Mouse (Mus musculus) gastrocnemius, postnatal 25 days (tissue): Measurements from ENCODE around the gene Abcb4. TPM values are rescaled to one million over a fixed set of nuclear protein-coding genes. Genes with fewer than 3 reads are reported as not detected.
A peak's percentile ranks its signal among the peaks of the same experiment; 100 is the strongest.
"Not testable (repeated sequence)": the region's sequence is repeated elsewhere in the genome, so short reads cannot be mapped to it uniquely, and the experiment has no call there.

Experiments
- DNase-seq: peaks from one replicate; pipeline ENCODE4 v3.0.0; 2022
- total RNA-seq, 2 experiments: library from RNA; stranded (reverse); gene quantifications; 1 replicate in 1 of 2; 2 replicates in 1 of 2; pipeline ENCODE4 v1.2.3; 2021

The Abcb4 gene
- total RNA-seq, 2 experiments from 2014 or later, result 56.1 to 63.5 TPM

DNA sequence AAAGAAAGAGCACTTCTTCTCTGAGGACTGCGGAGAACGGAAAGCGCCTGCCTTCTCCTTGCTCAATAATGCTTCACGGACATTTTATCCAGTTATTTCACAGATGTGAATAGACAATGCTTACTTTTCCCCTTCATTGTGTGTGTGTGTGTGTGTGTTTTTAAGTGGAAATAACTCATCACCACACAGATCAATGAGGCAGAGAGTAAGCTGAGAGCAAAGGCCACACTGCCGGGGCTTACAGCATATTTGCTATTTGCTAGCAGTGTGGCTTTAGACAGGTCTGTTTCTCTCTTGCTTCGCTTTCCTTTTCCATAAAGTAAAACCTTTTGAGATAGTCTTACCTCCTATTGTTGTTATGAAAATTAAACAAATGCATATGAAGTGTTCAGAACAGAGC, 11.0 kb downstream of the Abcb4 start:
- no peak for DNase-seq

- no peak for DNase-seq
These were observed 18.2 kb downstream of the Abcb4 start for GRCm38 (mm10) chr5:8911567-8912198.

DNA sequence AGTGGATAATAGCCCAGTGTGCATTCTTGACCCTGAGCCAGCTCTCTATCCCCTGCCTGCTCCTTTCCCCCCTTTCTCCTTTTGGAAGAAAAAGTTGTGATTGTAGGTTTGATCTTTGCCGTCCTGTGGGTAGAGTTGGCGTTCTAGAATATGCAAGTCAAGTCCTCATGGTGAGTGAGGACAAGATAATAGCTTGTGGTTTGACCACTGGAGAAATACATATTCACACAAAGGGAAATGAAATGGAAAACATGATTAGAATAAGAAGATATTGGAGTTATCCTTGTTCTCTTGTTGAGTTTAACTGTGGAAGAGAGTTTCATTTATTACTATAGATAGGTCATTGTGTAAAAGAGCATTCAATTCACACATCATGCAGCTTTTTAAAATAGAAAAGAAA, 22.9 kb downstream of the Abcb4 start:
- DNase-seq, result no peak

DNA sequence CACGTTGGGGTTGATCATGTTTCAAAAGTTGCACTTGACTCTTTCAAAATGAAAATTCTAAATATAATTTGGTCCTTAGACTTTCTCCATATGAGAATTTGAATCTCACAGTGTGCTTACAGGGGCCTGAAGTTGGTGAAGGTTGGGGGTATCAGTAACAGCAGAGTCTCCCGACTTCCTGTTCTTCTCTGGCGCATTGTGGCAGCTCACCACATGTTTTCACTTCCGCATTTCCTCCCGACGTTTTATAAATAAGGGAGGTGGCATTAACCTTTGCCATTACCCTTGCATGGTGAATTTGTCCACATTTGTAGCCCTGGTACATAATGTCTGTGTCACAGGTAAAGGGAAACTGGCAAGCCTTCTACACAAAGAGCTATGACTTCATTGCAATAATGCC, 23.6 kb downstream of the Abcb4 start:
- DNase-seq, result no peak

DNA sequence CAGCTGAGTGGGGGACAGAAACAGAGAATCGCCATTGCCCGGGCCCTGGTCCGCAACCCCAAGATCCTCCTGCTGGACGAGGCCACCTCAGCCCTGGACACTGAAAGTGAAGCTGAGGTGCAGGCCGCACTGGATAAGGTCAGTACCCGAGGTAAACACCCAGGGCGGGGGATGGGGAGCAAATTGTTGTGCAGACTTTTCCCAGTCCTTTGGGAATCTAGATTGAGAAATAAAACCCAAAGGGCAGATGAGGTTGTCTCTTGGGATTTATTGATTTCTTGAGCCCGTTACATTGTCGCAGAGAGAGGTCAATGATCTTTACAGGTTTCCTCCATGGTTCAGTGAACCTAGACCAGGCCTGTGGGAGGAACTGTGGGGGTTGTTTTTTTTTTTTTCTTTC, 34.9 kb downstream of the Abcb4 start:
- no peak for DNase-seq

- DNase-seq, result no peak
These were observed 44.4 kb downstream of the Abcb4 start for GRCm38 (mm10) chr5:8937965-8938364.

DNA sequence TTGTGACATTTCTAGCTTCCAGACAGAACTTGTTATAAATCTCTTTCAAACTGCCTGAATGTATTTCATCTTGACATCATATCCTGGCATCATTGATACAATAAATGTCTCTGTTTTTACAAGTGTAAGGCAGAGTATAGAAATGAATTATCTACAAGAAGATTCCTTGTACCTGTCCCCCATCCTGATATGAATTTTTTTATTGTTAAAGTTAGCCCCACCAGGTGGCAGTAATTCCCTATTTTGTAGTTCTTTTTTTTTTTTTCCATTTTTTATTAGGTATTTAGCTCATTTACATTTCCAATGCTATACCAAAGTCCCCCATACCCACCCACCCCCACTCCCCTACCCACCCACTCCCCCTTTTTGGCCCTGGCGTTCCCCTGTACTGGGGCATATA, 47.7 kb downstream of the Abcb4 start:
- DNase-seq, result not testable (repeated sequence)

GRCm38 (mm10) chr5:8943836-8944235, 50.3 kb downstream of the Abcb4 start:
- DNase-seq, result peak; percentile 46

DNA sequence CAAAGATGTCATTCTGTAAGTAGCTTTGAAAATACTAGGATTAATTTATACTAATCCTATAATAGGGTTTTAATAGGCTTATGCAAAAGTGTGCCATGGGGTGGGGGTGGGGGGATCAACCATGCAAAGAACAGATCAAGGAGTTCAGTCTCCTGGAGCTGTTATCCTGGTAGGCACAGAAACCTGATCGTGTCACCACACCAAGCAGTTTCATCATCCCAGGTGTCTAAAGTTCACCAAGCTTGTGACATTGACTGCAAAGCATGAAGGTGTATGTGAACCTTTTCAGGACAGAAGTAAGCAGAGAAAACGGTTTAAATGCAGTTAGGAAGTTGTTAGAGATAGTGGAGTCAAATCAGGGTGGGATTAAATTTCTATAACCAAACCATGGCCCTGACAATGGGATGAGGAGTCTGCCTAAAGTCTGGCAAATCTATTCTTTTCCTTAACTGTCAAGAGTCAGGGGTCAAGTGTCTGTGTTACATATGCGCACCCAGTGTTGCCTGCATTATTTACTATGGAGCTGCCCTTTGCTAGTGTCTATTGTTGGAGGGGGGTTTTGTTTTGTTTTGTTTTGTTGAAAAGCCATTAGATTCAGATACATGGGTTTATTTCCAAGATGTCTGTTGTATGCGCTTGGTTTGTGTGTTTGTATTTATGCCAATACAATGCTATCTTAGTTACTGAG, 54.0 kb downstream of the Abcb4 start:
- DNase-seq, result no peak

DNA sequence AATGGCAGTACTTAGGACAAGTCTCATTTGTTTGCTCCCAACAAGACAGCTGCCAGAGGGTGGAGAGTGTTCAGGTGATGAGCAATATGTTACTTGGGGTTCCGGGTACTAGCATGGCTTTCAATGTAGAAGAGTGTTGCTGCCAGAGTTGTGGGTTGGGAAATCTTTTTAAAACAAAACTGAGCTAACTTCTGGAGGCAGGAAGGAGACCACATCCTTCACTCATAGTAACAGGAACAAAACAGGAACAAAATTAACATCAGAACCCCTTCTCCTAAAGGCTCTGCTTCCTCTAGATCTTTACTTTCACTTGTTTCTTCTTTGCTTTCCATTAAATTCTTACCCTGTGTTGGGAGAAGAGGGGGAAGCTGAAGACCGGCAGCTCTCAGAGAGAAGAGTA, 60.1 kb downstream of the Abcb4 start:
- no peak for DNase-seq

GRCm38 (mm10) chr5:8955544-8955943, 62.0 kb downstream of the Abcb4 start:
- no peak for DNase-seq

GRCm38 (mm10) chr5:8960534-8960933, 67.0 kb downstream of the Abcb4 start:
- no peak for DNase-seq

DNA sequence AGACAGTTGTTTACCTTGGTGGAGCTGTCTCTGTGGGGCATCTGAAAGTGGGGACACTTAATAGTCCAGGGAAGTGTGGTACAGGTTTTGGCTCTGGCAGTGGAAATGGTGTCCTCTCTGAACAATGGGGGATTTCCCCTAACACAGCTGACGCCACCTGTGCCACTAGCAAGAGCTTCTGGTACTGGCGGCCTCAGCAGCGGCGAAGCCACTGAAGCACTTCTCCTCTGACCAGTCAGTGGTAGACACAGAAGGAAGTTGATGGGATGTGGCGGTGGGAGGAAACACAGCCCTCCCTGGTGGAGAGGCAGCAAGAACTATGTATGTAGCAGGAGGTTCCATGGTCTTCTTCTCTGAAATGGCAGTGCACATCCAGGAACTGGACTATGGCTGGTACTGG, 71.0 kb downstream of the Abcb4 start:
- no peak for DNase-seq

GRCm38 (mm10) chr5:8970694-8971093, 77.2 kb downstream of the Abcb4 start:
- DNase-seq, result no peak

DNA sequence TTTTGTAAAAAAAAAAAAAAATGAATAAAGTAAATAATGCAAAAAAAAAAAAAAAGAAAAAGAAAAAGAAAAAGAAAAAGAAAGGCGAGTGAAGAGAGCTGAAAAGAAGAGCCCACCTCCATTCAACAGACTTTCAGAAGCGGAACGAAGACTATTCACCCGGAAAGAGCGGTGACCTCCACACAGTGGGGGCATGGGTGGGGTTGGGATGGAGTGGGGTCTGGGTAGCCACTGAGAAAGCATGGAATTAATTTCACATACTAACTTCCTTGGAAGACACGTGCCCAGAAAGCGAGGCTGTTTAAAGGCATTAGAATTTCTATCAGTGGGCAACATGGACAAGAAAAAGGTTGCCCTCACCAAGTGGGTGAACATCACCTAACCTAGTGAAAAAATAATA, 78.8 kb downstream of the Abcb4 start:
- DNase-seq, result no peak

GRCm38 (mm10) chr5:8974721-8975120, 81.2 kb downstream of the Abcb4 start:
- DNase-seq, result no peak

GRCm38 (mm10) chr5:8985470-8985869, 92.0 kb downstream of the Abcb4 start:
- DNase-seq, result no peak

- DNase-seq, result no peak
These were observed 94.4 kb downstream of the Abcb4 start for GRCm38 (mm10) chr5:8987925-8988324.

DNA sequence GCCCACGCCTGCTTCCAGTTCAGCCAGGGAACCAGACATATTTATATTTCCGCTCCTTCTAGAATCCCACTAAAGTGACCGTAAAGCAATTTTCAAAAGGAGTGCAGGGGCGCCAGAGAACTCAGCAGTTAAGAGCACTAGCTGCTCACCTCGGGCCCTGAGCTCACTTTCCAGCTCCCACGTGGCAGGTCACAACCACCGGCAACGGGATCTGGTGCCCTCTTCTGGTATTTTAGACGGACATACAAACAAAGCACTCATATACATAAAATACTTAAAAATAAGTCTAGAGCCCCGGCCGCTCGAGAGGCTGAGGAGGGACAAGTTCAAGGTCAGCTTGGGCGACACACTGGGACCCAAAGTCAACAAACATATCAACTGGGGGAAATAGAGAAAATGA, 97.0 kb downstream of the Abcb4 start:
- DNase-seq, result no peak

DNA sequence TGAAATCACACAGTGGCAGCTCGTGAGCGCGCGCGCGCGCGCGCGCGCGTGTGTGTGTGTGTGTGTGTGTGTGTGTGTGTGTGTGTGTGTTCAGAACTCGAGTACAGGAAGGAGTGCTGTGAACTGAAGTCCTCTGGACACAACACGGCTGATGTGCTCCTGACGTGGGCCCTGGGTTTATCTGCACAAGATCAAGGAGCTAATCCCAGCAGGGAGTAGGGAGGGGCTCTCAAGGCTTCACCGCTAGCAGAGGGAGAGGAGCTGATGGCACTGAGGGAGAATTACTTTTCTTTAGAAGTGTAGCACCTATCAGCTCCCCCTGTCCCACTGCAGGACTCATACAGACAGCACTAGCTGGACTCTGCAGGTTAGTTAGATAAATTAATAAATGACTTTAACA, 98.1 kb downstream of the Abcb4 start:
- no peak for DNase-seq

GRCm38 (mm10) chr5:8995966-8996685, 102.6 kb downstream of the Abcb4 start:
- DNase-seq, result no peak

GRCm38 (mm10) chr5:8996686-8997512, 103.4 kb downstream of the Abcb4 start, which contains the start of gene Crot:
Gene Crot, minus strand, starts transcription at chr5:8997324.
- DNase-seq, result peak; percentile 93

DNA sequence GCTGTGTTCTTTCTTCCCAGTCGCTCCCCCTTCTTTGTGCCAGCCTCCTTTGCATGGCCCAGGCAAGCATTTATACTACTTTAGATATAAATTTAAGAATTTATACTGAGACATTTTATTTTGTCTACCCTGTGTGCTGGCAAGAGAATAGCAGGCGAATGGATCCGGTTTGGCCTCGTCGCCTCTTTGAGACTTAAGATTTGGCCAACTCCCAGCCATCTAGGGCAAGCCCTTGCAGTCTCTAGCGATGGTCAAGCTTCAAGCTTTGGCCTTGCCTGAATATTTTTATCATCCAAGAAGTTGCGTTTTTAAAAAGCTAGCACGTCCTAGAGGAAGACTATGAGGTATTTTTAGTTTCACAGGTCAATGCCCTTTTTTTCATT, 104.0 kb downstream of the Abcb4 start:
- DNase-seq, result no peak
